Mouse (Mus musculus) kidney, adult 8-10 months (tissue): ENCODE results near the gene Edn1.

Experiments
- DNase-seq, 2 experiments: peaks; one replicate each; pipeline ENCODE4 v3.0.0; 2022

The Edn1 gene

GRCm38 (mm10) chr13:42317808-42318207 is 16.5 kb downstream of the Edn1 start:
- no peak for DNase-seq

GRCm38 (mm10) chr13:42328576-42328975 is 27.3 kb downstream of the Edn1 start:
- no peak for DNase-seq

DNA sequence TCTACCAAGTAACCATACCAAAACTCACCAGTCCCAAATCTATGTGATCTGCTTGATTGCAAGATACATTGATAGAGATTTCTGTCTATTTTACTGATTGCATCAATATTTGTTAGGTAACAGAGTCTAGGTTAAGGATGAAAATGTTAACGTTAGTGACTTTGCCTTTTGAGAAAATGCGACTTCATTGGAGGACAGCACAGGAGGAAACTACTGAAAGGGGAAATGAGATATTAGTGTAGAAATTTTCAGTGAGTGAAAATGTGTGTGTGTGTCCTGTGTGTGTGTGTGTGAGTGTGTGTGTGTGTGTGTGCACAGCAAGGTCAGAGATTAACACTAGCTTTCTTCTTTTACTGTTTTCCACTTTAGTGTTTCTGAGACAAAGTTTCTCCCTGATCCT is 29.8 kb downstream of the Edn1 start:
- DNase-seq: no peak

GRCm38 (mm10) chr13:42334981-42335380 is 33.7 kb downstream of the Edn1 start:
- DNase-seq: no peak

GRCm38 (mm10) chr13:42336414-42336813 is 35.1 kb downstream of the Edn1 start:
- no peak for DNase-seq

- no peak for DNase-seq
Observed at GRCm38 (mm10) chr13:42337072-42337471, 35.8 kb downstream of the Edn1 start.

GRCm38 (mm10) chr13:42339466-42339865 is 38.2 kb downstream of the Edn1 start:
- peak; percentile 28 to 59 for DNase-seq

- DNase-seq: peak; percentile 47 to 62
Observed at GRCm38 (mm10) chr13:42341871-42342532, 40.7 kb downstream of the Edn1 start.

- peak in 1 of 2 experiments; percentile 10 for DNase-seq
Observed at GRCm38 (mm10) chr13:42345439-42345838, 44.2 kb downstream of the Edn1 start.

DNA sequence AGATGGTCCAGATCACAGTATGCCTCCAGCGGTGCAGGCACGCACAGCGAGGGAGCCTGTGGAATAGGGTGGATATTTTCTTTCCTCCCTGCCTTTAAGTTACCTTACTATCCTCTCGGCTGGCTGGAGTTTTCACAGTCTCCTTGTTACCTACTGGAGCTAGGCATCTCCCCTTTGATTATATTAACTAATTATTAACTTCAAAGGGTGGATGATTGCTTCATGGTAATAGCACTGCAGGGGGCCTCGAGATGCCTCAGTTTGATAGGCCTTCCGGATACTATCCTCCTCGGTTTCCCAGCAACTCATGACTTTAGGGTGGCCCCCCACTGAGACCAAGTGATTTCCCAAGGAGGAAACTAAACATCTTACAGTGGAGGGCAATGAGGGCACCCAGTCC is 45.1 kb downstream of the Edn1 start:
- DNase-seq: peak; percentile 33 to 60

- DNase-seq: no peak
Observed at GRCm38 (mm10) chr13:42351675-42352074, 50.4 kb downstream of the Edn1 start.
